Mouse (Mus musculus) left cerebral cortex, postnatal 25 days (tissue): ENCODE measurements at regions not wholly inside any gene's neighbourhood (a gene's known extent, or its start where the extent isn't known, plus 50 kb on each side); places are given as distances from the start of the nearest gene placed in this dataset.
"Not testable (repeated sequence)": the region's sequence is repeated elsewhere in the genome, so short reads cannot be mapped to it uniquely, and the experiment has no call there.

Experiments used
- DNase-seq, 2 experiments: peaks; one replicate each; pipeline ENCODE4 v3.0.0; 2022; ENCODE audit warnings: low spot score in 2 of 2, mixed read lengths in 1 of 2
- intact Hi-C: fragments of 180-260 bp; cut with DNase I; formaldehyde crosslinking; loops from one replicate; pipeline ENCODE4 v1.15.1; 2025

DNA sequence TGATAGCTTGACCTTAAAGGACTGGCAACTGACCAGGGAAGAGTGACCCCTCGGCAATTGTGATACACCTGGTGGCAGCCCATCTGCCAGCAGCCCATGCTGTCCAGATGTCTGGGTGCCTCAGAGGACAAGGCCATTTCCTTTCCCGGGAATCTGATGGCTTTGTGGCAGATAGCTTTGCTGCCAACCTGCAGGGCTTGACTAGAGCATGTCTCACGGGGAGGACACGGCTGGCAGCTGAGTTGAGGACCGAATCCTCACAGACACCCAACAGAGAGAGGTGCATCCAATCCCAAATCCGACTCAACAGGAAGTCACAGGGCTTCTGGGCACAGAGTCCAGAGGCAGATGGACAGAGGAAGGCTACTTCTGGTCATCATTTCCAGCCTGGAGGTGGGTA is 192.2 kb upstream of the Trpc7 start:
- intact Hi-C loops: no loop called here
- no peak for DNase-seq

DNA sequence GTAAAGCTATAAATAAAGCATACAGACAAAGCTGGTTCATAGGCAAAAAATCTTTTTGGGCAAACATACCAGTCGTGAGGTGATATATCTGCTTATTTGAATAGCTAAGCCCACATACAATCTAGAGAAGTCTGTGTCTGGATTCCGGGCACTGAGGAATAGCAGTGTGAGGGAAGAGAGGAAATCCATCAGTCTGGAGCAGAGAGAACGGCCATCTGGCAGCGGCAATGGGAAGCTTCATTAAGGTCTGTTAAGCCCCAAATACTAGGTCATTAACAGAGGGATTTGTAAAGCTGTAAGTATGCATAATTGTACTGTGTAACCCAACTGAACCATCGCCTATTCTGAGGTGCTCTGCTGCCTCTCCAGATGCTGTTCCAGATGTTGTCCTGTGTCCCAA is 191.6 kb upstream of the Trpc7 start:
- intact Hi-C loops: no loop called here
- DNase-seq: no peak

DNA sequence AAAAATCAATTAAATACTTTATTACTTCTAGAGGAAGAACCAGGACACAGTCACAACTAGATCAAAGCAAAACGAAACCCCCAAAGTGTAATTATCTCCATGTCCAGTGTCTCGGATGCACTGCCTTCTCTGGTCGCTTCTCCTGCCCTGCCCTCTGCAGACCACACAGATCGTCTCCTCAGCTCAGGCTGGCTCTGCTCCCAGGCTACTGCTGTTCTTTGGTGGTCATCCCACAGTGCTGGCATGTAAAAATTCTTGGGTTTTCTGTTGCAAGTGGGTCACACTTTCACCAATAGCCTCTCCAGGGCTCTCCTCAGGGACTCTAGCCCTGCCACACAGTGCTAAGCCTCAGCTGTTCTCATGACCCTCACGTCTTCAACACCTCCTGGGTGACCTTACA is 188.0 kb upstream of the Trpc7 start:
- intact Hi-C loops: no loop called here
- no peak for DNase-seq

DNA sequence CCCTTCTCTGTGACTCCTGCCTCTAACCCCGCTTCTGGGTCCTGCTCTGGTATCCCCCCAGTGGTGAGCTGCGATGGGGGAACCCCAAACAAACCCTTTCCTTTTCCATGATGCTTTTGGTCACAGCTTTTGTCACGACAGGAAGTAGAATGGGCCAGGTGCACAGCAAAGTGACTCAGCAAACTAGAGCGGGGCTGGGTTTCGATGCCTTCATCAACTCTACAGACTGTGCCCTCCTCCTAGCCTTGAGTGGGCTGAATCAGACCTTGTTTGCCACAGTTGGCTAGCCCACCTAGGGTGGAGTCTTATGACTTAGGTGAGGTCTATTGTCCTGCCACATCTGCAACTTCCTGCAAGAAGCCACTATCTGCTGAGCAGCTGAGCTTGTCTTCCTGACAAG is 174.7 kb upstream of the Trpc7 start:
- DNase-seq: no peak
- intact Hi-C loops: no loop called here

DNA sequence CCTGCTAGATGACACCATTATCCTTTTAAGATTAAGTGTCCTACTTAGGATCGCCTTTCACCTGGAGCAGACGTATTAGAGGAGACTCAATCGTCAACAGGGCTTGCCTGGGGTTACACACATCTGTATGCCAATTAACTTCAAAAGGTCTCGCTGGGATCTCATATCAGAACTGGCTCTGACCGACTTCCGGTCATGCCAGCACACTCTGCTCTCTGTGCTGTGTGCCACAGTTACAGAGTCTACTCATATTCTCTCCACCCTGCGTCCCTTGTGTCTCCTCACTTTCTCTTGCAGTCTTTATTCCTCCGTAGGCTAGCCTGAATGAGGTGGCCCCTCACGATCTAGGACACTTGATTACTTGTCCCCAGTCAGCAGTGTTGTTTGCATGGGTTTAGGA is 165.9 kb upstream of the Trpc7 start:
- no peak for DNase-seq
- intact Hi-C loops: no loop called here

DNA sequence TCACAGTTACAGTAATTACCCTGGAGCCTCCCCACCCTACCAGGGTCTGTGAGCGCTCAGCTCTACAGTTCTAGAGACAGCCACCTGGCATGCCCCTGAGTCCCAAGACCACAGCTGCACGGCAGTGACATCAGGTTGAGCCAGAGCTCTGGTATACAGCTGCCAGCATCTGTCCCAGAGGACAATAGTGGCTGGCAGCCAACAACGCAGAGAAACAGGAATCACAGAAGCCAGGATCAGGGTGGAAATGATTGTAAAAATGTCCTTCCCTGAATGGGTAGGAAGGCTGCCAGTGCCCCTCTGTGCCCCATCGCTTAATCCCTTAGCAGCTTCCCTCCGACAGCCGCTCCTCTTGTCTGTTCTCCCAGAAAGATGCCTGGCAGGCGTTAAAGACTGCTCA is 165.3 kb upstream of the Trpc7 start:
- DNase-seq: no peak
- intact Hi-C loops: no loop called here

DNA sequence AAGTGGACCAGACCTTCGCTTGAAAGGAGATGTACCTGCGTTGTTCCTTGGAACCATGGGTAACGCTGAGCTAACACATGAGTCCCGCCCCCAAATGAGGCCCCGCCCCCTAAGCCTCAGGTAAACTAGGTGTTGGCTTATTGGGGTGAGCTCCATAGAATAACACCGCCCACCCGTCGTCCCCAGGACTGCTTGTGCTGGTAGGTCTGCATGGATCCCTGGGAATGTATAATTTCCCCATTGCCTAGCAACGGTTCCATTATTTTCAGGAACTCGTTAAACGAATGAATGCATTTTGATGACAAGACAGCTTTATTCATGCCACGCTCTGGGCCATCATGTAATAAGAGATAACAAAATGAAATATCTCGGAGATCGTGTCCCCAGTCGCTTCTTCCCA is 161.0 kb upstream of the Trpc7 start:
- intact Hi-C loops: no loop called here
- DNase-seq: peak; percentile 6 to 7

DNA sequence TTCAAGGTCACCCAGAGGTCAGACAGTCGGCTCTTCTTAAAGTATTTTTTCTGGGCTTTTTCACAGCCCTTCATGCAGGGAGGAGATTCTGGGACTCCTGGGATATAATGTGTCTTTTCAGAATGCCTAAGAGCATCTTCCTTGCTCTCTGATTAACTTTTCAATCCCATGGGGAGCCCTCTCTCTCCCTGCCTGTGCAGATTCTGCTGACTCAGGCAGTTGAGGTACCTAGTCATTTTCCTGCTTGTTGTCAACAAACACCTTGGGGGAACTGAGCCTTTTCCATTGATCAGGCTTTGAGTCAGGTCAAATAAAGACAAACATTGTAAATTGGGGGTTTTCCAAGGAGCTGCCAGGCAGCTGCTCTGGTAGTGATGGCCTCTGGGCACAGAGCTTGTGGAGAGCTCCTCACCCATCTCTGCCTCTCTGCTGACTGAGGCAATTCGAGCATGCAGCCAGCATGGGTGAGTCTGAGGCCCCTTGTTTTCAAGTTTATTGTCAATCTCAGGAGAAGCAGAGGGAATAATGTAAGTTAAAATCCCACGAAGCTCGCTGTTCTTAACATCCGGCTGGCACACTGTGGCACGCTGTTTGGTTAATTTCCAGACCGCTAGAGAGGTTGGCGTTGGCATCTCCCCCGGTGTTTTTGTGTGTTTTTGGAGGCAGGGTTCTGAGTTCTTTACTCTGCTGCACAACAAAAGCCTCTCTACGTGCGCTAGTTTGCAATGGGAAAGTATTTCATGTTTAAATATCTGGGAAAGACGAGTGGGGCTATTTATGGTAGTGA is 159.8 kb upstream of the Trpc7 start:
- intact Hi-C loops: no loop called here
- peak; percentile 5 to 6 for DNase-seq

DNA sequence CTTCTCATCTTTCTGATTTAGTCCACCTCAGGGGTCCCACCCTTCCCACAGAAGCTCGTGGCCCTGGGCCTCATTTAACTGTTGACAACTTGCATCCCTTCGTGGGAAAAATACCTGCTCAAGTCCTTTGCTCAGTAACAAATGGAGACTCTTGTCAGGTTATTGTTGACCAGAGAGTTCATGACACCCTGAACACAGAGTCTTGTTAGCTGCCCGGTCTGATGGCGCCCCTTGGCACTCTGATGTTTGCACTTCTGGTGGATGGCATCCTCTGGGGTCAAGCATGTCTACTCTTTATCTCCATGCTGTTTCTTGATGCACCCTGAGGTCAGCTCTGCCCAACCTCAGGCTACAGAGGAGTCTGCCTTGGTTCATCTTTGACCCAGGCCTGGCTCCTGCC is 157.6 kb upstream of the Trpc7 start:
- DNase-seq: no peak
- intact Hi-C loops: no loop called here

DNA sequence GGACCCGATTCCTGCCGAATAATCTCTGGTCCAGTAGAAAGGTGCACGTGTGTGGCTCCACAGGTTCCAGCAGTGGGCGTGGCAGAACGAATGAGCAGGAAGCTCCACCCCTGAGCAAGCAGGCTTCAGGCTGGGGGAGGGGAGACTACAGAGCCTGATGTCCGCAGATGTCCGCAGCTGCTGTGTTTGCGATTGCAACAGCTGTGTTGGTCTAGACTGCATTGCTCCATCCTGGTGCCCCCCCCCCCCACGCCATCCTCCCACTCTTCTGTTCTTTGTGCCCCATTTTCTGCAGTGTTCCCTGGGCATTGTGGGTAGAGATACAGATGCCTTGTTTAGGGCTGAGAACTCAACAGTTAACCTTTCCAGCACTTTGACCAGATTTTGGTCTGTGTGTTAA is 150.3 kb upstream of the Trpc7 start:
- intact Hi-C loops, DNase-seq: not testable (repeated sequence)

DNA sequence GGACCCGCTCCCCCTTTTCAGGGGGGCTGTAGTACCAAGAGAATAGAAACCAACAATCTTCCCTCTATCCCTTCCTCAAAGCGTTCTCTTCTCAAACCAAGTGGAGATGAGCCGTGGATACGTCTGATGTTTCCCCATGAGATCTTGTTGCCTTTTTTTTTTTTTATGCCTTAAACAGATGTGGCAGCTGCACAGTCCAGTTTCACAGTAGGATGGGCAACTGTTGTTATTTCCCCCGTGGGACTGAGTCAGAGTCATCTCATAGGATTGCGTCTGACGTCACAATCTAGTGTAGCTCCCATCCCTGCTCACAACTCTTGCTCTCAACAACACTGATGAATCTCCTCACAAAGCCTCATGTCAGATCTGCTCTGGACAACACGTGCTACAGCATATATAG is 148.7 kb upstream of the Trpc7 start:
- no peak for DNase-seq
- intact Hi-C loops: no loop called here

DNA sequence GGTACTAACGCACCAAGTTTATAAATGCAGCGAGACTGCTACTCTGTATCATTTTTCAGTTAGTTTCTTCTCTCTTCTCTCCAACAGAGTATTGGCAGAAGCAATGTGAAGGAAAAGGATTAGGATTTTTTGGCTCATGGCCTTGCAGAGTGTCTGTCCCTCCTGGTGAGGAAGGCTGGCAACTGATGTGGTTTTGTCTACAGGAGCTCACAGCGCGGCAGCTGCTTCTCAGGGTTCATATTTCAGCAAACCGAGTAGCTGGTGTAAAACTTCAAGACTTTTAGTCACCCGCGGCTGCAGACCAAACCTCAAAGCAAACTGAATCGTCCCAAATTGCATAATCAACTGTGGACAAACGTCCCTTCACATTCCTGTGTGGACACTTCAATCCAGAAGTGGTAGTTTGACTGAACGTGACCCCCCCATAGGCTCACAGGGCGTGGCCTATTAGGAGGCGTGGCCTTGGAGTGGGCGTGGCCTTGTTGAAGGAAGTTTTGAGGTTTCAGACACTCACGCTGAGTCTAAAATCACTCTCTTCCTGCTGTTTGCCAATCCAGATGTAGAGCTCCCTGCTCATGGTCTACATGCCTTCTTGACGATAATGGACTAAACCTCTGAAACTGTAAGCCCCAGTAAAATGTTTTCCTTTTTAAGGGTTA is 147.7 kb upstream of the Trpc7 start:
- intact Hi-C loops: no loop called here

DNA sequence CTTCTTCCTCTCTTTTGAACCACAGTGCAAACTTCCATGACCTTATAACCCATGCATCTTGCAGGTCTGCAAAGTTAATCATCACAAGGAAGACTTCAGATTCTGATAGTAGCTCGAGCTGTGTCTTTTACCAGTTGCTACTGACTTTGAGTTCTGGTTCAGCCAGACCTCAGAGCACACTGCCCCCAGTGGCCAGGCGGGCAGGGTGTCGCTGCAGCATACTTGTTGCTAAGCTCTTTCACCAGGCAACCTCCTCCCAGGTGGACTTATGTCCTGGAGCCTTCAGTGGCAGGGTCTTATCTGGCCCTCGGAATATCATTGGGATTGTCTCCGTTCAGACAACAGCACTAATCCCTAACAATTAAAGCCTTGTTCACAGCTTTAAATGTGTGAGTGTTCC is 146.7 kb upstream of the Trpc7 start:
- intact Hi-C loops: no loop called here
- no peak for DNase-seq

More for the DNA sequence above, 147.7 kb upstream of the Trpc7 start:
- no peak for DNase-seq

DNA sequence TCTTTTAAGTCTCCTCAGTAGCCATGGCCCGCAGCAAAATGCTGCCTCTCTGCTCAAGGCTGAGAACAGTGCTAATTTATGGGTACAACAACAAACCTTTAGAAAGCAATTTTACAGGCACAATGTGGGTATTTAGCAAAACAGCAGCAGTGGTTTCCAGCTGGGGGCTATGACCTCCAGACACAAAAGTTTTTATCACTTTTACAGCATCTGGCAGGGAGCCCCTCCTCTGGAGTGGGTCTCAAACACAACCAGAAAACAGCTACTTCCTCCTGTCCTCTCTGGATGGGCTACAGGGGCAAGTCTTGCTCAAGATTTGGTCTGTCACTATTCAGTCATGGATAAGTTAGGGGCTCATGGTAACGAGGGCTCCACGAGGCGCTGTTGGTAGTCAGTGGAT is 137.1 kb upstream of the Trpc7 start:
- intact Hi-C loops: no loop called here
- DNase-seq: no peak

DNA sequence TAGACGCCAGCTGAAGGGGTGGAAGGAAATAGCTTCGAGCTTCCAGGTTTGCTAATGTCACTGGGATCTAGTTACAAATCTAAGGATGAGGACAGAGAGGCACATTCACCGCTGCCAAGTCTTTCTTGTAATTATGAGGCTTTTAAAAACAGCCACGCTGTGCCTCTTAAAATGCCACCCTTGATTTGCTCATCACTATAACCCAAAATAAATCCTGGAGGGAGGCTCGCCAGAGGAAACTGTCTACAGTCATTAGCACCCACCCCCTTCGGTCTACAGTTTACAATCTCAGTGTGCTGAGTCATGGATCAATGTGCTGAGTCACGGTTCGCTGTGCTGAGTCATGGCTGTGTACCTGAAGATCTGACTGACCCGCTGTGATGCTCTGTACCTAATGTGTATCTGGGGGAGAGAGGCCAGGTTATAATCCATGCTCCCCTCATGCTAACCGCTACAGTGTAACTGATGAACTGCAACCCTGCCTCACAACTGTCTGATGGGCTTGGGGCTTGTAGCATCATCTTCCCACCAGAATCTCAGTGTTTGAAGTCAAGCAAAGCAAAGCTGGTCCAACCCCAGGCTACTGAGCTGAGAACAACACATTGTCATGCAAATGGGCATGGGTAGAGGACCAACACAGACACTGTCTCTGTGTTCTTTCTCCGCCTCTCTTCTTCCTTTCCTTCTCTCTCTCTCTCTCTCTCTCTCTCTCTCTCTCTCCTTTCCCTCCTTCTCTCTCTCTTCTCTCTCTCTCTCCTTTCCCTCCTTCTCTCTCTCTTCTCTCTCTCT is 122.0 kb upstream of the Trpc7 start:
- intact Hi-C loops: loop anchor here (10.0 kb wide), 1 partner anchor 237 kb away; no protein-coding TSS in a partner anchor
- DNase-seq: peak; percentile 68 to 90

DNA sequence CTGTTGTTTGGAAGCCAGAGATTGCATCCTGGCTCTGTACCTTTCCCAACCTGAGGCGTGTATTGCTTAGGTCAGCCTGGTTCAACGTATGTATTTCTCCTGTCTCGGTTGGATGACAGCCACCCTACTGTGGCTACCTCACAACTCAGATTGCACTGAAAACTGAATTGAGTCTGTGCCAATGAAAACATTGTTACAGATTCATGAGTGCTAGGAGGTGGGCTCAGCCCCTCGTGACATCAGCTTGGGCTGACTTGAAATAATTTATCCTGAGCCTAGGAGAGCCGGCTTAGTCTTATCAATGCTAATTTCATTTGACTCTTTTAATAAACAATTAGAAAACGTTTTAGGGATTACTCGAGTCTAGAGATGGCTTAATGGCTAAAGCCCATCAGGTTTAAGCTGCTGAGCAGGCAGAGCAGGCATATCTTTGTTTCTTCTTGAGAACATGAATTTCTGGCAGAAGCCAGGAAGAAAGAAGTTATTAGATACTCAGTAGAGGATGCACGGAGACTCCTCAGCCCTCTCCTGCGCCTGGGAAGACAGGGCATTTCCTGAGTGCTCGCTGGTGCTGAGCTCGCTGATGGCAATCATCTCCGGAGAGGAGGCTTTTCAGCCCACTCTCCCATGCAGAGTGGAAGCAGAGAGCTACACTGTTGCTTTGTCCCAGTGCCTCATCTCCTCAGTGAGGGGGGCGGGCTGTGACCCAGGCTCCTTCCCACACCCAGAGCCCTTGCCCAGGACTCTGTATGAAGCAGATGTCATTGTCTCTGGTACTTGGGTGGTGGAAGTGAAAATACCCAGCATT is 120.9 kb upstream of the Trpc7 start:
- intact Hi-C loops: loop anchor here (10.0 kb wide), 1 partner anchor 238 kb away; no protein-coding TSS in a partner anchor
- DNase-seq: peak in 1 of 2 experiments; percentile 16

DNA sequence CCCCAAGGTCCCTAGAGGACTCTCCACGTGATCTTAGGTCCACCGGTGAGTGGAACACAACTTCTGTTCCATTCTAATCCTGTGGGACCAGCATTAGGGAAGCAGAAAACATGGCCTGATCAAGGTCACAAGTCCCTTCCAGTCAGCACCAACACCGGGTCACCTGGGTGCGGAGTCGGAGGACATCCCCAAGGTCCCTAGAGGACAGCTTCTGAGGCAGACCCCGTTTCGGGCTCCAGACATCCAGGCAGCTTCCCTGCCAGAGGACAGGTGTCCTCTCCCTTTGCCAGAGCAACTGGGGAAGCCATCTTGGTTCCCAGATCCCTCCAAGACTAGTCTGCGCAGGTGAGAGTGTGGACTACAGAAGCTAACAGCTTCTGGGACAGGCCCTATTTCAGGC is 111.4 kb upstream of the Trpc7 start:
- intact Hi-C loops, DNase-seq: not testable (repeated sequence)

DNA sequence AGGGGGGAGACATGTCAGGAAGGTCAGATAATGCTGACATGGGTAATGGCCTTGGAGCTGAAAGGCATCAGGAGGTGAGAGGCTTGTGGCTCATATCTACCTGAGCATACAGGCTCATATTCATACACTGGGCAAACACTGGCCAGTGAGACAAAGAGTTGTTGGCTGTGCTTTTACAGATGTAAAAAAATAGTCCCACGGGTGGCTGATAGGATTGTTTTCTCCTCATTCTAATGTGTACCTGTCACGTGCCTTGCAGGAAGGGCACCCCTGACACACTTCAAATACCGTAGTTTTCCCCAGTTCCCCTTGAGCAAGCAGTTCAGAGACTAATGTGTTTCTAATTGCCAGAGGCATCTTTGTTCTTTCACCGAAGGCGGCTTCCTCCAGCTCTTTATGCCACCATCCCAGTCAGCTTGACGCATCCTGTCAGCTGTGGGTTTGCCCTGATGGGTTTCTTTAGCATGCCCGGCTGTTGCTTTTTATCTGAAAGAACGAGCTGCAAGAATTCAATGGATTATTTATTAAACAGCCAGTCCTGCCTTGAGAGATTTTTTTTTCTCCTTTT is 107.9 kb upstream of the Trpc7 start:
- DNase-seq: no peak

DNA sequence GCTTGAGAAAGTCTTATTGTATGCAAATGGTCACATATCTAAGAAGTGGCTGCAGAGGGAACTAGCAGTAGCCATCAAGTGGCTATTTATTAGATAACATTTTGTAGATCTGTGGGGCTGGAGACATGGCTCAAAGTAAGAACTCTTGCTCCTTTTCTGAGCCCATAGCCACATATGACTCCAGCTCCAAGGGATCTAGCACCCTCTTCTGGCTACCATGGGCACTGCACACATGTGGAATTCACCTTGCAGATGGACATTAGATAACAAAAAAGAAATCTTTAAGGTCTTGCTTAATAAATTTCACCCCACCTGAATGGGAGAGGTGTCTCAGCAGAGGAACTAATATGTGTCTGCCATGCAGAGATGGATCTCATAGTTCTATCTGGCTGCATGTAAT is 96.2 kb upstream of the Trpc7 start:
- no peak for DNase-seq
- intact Hi-C loops: no loop called here

More for the DNA sequence above, 107.9 kb upstream of the Trpc7 start:
- intact Hi-C loops: no loop called here
